Mouse (Mus musculus): ENCODE results near the gene Rin3. TPM values are rescaled to one million over a fixed set of nuclear protein-coding genes. Genes with fewer than 3 reads are reported as not detected.

Rin3 gene
- polyA plus RNA-seq, 1 experiment from 2014 or later: 12.5 TPM

DNA sequence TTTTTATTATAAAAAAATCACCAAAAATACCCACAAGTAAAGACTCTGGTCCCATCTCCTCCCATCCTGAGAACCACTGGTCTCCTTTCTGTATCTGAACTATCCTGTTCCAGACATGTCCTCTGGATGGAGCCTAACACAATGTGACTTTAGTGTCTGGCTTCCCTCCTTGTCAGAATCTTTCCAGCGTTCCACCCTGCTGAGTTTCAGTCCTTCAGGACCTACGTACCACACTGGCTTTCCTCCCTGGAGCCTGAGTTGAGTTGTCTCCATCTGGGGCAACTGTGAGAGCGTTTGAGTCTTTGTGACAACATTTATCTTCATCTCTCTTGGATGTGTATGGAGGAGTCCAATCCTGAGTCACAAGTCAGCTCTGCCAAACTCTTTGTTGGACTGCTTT is 30.9 kb upstream of the Rin3 start:
- ATAC-seq (ENCODE audit: low read depth) (no peak), DNase-seq (ENCODE audit: low spot score) (no peak)
- WGBS: 56% methylated on average over 3 of the region's 3 CpGs
- Histone ChIP-seq H3K4me2 (ENCODE audit: low read depth, low read length) (no peak overlapping the region), H3K4me3 (ENCODE audit: low read depth, low read length) (no peak overlapping the region), H3K9me3 (ENCODE audit: control insufficient read depth, low read length) (no peaks in the 10 kb centered on the region), H3K36me3 (ENCODE audit: control insufficient read depth, insufficient read depth, low read length) (no peaks in the 10 kb centered on the region), H3K4me1 (ENCODE audit: control insufficient read depth, insufficient read depth, low read length) (no peaks in the 10 kb centered on the region), H3K27me3 (replicated peaks; ENCODE audit: control insufficient read depth, insufficient read depth, low read length) (no peaks in the 10 kb centered on the region), H3K9ac (ENCODE audit: low read depth, low read length) (no peak overlapping the region), H3K27ac (replicated peaks; ENCODE audit: low read depth, low read length) (no peak overlapping the region)

DNA sequence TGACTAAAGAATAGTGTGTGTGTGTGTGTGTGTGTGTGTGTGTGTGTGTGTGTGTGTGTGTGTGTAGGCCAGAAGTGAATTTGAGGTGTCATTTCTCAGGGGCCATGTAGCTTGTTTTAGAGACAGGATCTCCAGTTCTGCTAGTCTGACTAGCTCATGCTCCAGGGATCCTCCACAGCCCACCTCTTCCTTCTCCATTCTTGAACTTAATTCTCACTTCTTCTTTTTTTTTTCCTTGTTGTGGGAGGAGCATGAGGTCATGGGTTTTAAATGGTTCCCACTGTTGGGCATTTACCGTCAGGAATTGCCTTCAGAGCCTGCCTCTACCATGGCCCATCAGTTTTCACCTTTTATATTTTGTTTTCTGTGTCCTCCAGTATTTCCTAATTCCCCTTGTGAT is 30.3 kb upstream of the Rin3 start:
- H3K4me3 ChIP-seq (ENCODE audit: low read depth, low read length): no peak overlapping the region
- H3K4me1 ChIP-seq (ENCODE audit: control insufficient read depth, insufficient read depth, low read length): no peaks in the 10 kb centered on the region
- no peak overlapping the region for H3K27ac ChIP-seq (replicated peaks; ENCODE audit: low read depth, low read length)
- no peaks in the 10 kb centered on the region for H3K27me3 ChIP-seq (replicated peaks; ENCODE audit: control insufficient read depth, insufficient read depth, low read length)
- DNase-seq (ENCODE audit: low spot score) (no peak), ATAC-seq (ENCODE audit: low read depth) (no peak)
- H3K9me3 ChIP-seq (ENCODE audit: control insufficient read depth, low read length): no peaks in the 10 kb centered on the region
- no peak overlapping the region for H3K9ac ChIP-seq (ENCODE audit: low read depth, low read length)
- WGBS: 54% methylated on average over 1 of the region's 1 CpGs
- no peak overlapping the region for H3K4me2 ChIP-seq (ENCODE audit: low read depth, low read length)
- no peaks in the 10 kb centered on the region for H3K36me3 ChIP-seq (ENCODE audit: control insufficient read depth, insufficient read depth, low read length)

GRCm38 (mm10) chr12:102255012-102255411 is 27.8 kb upstream of the Rin3 start:
- Histone ChIP-seq H3K27me3 (replicated peaks; ENCODE audit: control insufficient read depth, insufficient read depth, low read length) (no peaks in the 10 kb centered on the region), H3K4me2 (ENCODE audit: low read depth, low read length) (no peak overlapping the region), H3K4me1 (ENCODE audit: control insufficient read depth, insufficient read depth, low read length) (no peaks in the 10 kb centered on the region), H3K27ac (replicated peaks; ENCODE audit: low read depth, low read length) (no peak overlapping the region), H3K9me3 (ENCODE audit: control insufficient read depth, low read length) (no peaks in the 10 kb centered on the region), H3K36me3 (ENCODE audit: control insufficient read depth, insufficient read depth, low read length) (no peaks in the 10 kb centered on the region), H3K4me3 (ENCODE audit: low read depth, low read length) (no peak overlapping the region), H3K9ac (ENCODE audit: low read depth, low read length) (no peak overlapping the region)
- DNase-seq (ENCODE audit: low spot score) (no peak), ATAC-seq (ENCODE audit: low read depth) (no peak)

DNA sequence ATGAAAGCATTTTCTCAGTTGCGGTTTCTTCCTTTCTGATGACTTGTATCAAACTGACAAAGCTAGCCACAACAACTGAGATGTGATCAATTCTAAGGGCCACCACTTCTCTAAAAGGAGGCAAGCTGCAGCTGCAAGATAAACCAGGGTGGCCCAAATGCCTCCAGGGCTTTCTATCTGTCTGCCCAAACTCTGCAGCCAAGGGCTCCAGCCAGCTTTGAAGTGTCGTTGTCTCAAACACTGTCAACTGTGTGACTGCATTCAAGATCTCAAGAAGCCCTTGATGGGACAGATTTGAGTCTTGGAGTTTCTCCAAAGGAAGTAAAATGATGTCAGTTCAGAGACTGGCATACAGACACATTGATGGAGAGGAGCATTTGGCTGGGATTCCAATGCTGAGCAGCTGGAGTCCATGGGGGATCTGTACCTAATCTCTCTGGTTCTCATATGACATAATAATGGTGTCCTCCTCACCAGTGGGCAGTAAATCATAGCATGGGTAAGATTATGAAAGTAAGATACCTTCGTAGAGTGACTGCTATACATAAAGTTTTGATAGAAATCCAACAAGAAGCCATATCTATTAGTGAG is 24.2 kb upstream of the Rin3 start:
- Histone ChIP-seq H3K4me2 (ENCODE audit: low read depth, low read length) (no peak overlapping the region), H3K9ac (ENCODE audit: low read depth, low read length) (no peak overlapping the region), H3K9me3 (ENCODE audit: control insufficient read depth, low read length) (no peaks in the 10 kb centered on the region), H3K4me3 (ENCODE audit: low read depth, low read length) (no peak overlapping the region), H3K27ac (replicated peaks; ENCODE audit: low read depth, low read length) (no peak overlapping the region), H3K27me3 (replicated peaks; ENCODE audit: control insufficient read depth, insufficient read depth, low read length) (no peaks in the 10 kb centered on the region), H3K36me3 (ENCODE audit: control insufficient read depth, insufficient read depth, low read length) (no peaks in the 10 kb centered on the region), H3K4me1 (ENCODE audit: control insufficient read depth, insufficient read depth, low read length) (peaks cover 4% of the 10 kb centered on the region; the same call in 1 of the 2 replicates)
- ATAC-seq (ENCODE audit: low read depth) (no peak), DNase-seq (ENCODE audit: low spot score) (peak; percentile 40)
- WGBS: 65% methylated on average over 3 of the region's 3 CpGs

DNA sequence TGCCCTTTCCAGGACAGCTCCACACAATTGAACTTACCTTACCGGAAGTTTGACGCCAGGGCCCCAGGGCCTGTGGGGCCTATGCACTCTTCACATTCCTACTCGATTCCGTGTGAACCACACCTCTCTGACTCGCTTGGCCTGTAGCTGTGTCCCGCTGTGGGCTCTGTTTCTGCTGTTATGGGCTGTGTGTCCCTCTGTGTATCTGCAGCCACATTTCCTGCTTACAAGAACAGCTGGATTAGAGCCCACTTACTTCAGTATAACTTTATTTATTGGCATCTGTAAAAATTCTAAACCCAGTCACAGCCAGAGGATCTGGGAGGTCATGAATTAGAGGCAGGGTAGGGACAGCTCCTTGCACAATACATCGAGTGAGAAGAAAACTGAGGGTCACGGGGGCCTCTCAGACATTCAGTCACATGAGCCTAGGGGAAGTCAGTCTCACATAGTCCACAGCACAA is 20.9 kb upstream of the Rin3 start:
- 17% methylated on average over 8 of the region's 8 CpGs for WGBS
- H3K4me3 ChIP-seq (ENCODE audit: low read depth, low read length): no peak overlapping the region
- no peak overlapping the region for H3K27ac ChIP-seq (replicated peaks; ENCODE audit: low read depth, low read length)
- ATAC-seq (ENCODE audit: low read depth): no peak
- no peak overlapping the region for H3K9ac ChIP-seq (ENCODE audit: low read depth, low read length)
- H3K9me3 ChIP-seq (ENCODE audit: control insufficient read depth, low read length): no peaks in the 10 kb centered on the region
- no peaks in the 10 kb centered on the region for H3K36me3 ChIP-seq (ENCODE audit: control insufficient read depth, insufficient read depth, low read length)
- DNase-seq (ENCODE audit: low spot score): peak; percentile 16
- H3K27me3 ChIP-seq (replicated peaks; ENCODE audit: control insufficient read depth, insufficient read depth, low read length): no peaks in the 10 kb centered on the region
- H3K4me1 ChIP-seq (ENCODE audit: control insufficient read depth, insufficient read depth, low read length): peaks cover 4% of the 10 kb centered on the region; the same call in 1 of the 2 replicates
- H3K4me2 ChIP-seq (ENCODE audit: low read depth, low read length): no peak overlapping the region

DNA sequence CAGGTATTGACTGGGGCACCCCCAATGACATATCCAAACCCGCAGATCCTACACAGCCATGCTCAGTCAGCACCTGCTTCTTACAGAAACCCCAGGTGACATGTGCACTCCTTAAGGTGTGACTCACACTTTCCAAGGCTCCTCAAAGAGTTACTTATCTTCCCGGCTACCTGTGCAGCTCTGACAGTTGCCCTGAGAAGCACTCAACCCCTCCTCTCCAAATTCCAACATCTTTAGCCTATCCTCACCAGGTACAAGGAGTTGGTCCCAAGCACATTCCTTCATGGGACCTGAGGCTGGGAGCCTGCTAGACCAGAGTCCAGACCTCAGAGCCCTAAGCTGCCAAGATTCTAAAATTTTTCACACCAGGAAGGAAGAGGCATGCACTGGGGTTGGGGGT is 20.0 kb upstream of the Rin3 start:
- Histone ChIP-seq H3K27ac (replicated peaks; ENCODE audit: low read depth, low read length) (no peak overlapping the region), H3K4me3 (ENCODE audit: low read depth, low read length) (no peak overlapping the region), H3K27me3 (replicated peaks; ENCODE audit: control insufficient read depth, insufficient read depth, low read length) (no peaks in the 10 kb centered on the region), H3K36me3 (ENCODE audit: control insufficient read depth, insufficient read depth, low read length) (no peaks in the 10 kb centered on the region), H3K9ac (ENCODE audit: low read depth, low read length) (no peak overlapping the region), H3K4me1 (ENCODE audit: control insufficient read depth, insufficient read depth, low read length) (peaks cover 4% of the 10 kb centered on the region; the same call in 1 of the 2 replicates), H3K4me2 (ENCODE audit: low read depth, low read length) (no peak overlapping the region), H3K9me3 (ENCODE audit: control insufficient read depth, low read length) (no peaks in the 10 kb centered on the region)
- ATAC-seq (ENCODE audit: low read depth) (no peak), DNase-seq (ENCODE audit: low spot score) (no peak)
- 69% methylated on average over 2 of the region's 2 CpGs for WGBS

GRCm38 (mm10) chr12:102263249-102263648 is 19.6 kb upstream of the Rin3 start:
- Histone ChIP-seq H3K4me2 (ENCODE audit: low read depth, low read length) (no peak overlapping the region), H3K36me3 (ENCODE audit: control insufficient read depth, insufficient read depth, low read length) (no peaks in the 10 kb centered on the region), H3K4me3 (ENCODE audit: low read depth, low read length) (no peak overlapping the region), H3K27me3 (replicated peaks; ENCODE audit: control insufficient read depth, insufficient read depth, low read length) (no peaks in the 10 kb centered on the region), H3K27ac (replicated peaks; ENCODE audit: low read depth, low read length) (no peak overlapping the region), H3K9ac (ENCODE audit: low read depth, low read length) (no peak overlapping the region), H3K9me3 (ENCODE audit: control insufficient read depth, low read length) (no peaks in the 10 kb centered on the region), H3K4me1 (ENCODE audit: control insufficient read depth, insufficient read depth, low read length) (peaks cover 4% of the 10 kb centered on the region; the same call in 1 of the 2 replicates)
- ATAC-seq (ENCODE audit: low read depth) (no peak), DNase-seq (ENCODE audit: low spot score) (no peak)

GRCm38 (mm10) chr12:102266433-102266832 is 16.4 kb upstream of the Rin3 start:
- H3K9me3 ChIP-seq (ENCODE audit: control insufficient read depth, low read length): no peaks in the 10 kb centered on the region
- no peak overlapping the region for H3K4me3 ChIP-seq (ENCODE audit: low read depth, low read length)
- no peak overlapping the region for H3K4me2 ChIP-seq (ENCODE audit: low read depth, low read length)
- H3K27me3 ChIP-seq (replicated peaks; ENCODE audit: control insufficient read depth, insufficient read depth, low read length): no peaks in the 10 kb centered on the region
- 81% methylated on average over 8 of the region's 8 CpGs for WGBS
- H3K9ac ChIP-seq (ENCODE audit: low read depth, low read length): no peak overlapping the region
- ATAC-seq (ENCODE audit: low read depth) (no peak), DNase-seq (ENCODE audit: low spot score) (no peak)
- no peak overlapping the region for H3K27ac ChIP-seq (replicated peaks; ENCODE audit: low read depth, low read length)
- H3K36me3 ChIP-seq (ENCODE audit: control insufficient read depth, insufficient read depth, low read length): no peaks in the 10 kb centered on the region
- H3K4me1 ChIP-seq (ENCODE audit: control insufficient read depth, insufficient read depth, low read length): peaks cover 4% of the 10 kb centered on the region; the same call in 1 of the 2 replicates

GRCm38 (mm10) chr12:102269144-102269543 is 13.7 kb upstream of the Rin3 start:
- Histone ChIP-seq H3K36me3 (ENCODE audit: control insufficient read depth, insufficient read depth, low read length) (no peaks in the 10 kb centered on the region), H3K4me3 (ENCODE audit: low read depth, low read length) (no peak overlapping the region), H3K4me1 (ENCODE audit: control insufficient read depth, insufficient read depth, low read length) (no peaks in the 10 kb centered on the region), H3K4me2 (ENCODE audit: low read depth, low read length) (no peak overlapping the region), H3K9ac (ENCODE audit: low read depth, low read length) (no peak overlapping the region), H3K27me3 (replicated peaks; ENCODE audit: control insufficient read depth, insufficient read depth, low read length) (no peaks in the 10 kb centered on the region), H3K9me3 (ENCODE audit: control insufficient read depth, low read length) (no peaks in the 10 kb centered on the region), H3K27ac (replicated peaks; ENCODE audit: low read depth, low read length) (no peak overlapping the region)
- no peak for DNase-seq (ENCODE audit: low spot score)
- WGBS: 33% methylated on average over 2 of the region's 2 CpGs
- ATAC-seq (ENCODE audit: low read depth): no peak
